Mouse (Mus musculus) retina, adult 2 months (tissue): Measurements from ENCODE around the gene Vps13c.

Source experiments
- DNase-seq: peaks from one replicate; pipeline ENCODE4 v3.0.0-alpha.2; 2012; ENCODE audit warnings: low read depth, low spot score

Gene Vps13c

GRCm38 (mm10) chr9:67883349-67883984, 43.3 kb downstream of the Vps13c start:
- no peak for DNase-seq

DNA sequence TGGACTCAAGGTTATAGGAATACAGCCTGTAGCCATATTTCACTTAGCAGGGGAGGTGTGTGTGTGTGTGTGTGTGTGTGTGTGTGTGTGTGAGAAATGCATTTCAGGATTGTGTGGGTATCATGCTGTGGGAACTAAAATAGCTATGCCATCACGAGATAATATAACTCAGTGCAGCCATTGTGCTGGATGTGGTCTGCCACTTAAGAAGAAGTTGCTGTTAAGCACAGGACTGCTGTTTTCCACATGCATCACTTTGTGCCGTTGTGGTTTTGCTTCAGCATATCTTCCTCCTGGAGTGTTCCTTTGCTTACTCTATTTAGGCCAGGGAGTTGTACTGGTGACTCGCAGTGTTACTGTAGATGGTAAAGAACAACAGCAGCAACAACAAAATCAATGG, 43.9 kb downstream of the Vps13c start:
- no peak for DNase-seq

DNA sequence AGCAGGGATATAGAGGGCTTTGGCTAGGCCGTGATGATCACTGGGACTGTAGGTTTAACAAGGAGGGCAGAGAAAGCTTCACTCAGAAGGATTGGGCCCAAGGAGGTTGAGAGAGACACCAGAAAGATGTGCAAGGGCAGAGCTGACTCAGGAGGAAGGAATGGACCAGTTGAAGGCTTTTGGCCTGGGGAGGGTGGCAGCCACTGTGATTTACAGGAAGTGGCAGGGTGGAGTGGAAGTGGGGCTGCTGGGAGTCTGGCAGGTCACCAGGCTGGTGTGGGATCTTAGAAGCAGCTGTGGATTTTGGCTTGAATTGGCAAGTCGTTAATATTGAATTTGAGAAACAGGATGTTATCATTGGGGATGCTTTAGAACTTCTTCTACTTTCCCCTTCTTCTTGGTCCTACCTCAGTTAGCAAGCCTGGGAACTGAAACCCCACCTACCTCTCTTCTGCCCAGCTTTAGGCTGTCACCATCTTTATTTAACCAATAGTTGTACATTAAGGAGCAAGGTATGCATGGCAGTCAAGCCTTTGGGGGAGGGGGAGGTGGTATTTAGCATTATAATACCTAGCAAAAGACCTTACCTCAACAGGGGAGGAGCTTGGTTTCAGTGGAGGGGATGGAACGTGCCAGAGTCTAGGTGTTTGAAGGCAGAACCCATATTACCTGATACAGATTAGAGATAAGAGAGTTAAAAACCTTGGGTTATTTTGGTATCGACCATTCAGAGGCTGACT, 47.0 kb downstream of the Vps13c start:
- no peak for DNase-seq

GRCm38 (mm10) chr9:67893474-67893873, 53.3 kb downstream of the Vps13c start:
- no peak for DNase-seq

DNA sequence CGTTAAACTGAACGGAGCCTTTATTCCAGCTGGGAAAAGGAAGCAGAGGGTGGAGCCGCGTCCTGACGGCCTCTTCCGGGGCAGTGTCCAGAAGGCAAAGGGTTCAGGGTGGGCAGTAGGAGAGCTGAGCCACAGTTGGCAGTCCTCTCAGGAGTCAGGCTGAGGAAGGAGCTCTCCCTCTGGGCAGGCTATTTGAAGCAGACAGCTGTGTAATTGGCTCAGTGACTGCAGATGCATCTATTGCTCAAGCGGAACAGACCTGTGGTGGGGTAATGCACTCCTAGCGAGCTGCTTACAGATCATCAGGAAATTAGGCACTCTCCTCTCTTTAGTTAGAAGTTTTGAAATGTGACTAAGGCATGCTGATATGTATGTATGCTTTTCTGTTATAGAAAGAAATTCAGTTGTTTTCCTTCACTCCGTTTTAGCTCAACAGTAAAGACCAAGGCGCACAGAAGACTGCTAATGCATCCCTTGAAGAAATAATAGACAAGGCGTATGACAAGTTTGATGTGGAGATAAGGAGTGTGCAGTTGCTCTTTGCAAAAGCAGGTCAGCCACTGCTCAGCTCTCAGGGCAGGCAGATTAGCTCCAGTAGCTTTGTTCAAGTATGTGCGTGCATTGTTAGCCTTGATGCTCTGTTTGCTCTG, 56.6 kb downstream of the Vps13c start:
- no peak for DNase-seq

- no peak for DNase-seq
Observed at GRCm38 (mm10) chr9:67900398-67900797, 60.2 kb downstream of the Vps13c start.

GRCm38 (mm10) chr9:67904355-67904754, 64.2 kb downstream of the Vps13c start:
- no peak for DNase-seq

- DNase-seq, result no peak
Observed at GRCm38 (mm10) chr9:67905541-67905940, 65.3 kb downstream of the Vps13c start.

- no peak for DNase-seq
Observed at GRCm38 (mm10) chr9:67914681-67915080, 74.5 kb downstream of the Vps13c start.

- no peak for DNase-seq
Observed at GRCm38 (mm10) chr9:67922350-67922749, 82.2 kb downstream of the Vps13c start.

DNA sequence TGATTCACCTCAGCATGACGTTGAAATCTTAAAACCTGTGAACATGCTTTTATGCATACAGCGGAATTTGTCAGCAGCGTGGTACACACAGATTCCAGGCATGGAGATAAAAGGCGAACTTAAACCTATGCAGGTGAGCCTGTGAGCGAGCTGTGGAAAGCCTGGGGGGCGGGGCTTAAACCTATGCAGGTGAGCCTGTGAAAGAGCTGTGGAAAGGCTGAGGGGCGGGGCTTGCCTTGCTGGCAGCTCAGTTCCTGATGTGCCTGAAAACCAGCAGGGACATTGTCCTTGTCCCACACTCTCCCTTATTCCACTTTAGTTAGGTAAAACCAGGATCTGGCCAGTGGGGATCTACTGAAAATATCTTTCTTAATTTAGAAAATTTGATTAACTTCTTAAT, 90.4 kb downstream of the Vps13c start:
- DNase-seq, result no peak

DNA sequence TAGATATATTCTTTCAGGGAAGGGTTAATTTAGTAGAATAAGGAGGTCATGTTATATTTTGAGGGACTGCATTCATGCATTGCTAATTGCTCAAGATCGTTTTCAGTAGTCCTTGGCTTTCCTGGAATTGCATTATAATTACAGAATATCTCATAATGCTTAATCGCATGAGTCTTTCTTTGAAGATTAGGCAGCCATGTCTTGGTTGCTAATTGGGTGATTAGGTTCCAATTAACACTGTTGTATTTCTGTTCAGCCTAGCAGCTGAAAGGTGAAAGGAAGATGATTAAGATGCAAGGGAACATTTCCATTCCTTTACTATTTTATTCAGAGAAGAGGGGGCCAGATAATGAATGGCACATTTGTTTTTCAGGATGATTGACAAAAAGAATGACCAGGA, 97.1 kb downstream of the Vps13c start:
- DNase-seq, result no peak

DNA sequence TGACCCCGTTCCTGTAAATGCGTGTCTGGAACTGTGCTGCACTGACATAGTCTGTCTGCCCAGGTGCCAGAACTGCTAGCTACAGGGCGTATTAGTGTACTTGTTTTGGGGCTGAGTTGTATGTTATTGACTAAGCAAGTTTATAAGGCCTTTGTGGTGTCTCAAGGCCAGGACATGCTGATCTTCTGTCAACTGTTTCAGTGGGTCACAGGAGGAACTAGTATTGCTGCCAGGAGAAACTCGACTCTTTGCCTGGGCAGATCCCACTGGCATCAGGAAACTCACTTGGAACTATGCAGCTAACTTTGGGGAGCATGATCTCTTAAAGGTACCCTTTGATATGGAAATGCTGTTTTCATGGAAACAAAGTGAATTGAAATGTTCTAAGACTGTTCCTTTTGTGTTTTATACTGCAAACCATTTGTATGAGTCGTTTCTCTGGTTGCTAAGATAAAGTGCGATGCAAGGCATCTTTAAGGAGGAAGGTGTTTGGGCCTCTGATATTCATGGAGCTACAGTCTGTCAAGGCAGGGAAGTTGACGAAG, 115.3 kb downstream of the Vps13c start:
- DNase-seq, result no peak

DNA sequence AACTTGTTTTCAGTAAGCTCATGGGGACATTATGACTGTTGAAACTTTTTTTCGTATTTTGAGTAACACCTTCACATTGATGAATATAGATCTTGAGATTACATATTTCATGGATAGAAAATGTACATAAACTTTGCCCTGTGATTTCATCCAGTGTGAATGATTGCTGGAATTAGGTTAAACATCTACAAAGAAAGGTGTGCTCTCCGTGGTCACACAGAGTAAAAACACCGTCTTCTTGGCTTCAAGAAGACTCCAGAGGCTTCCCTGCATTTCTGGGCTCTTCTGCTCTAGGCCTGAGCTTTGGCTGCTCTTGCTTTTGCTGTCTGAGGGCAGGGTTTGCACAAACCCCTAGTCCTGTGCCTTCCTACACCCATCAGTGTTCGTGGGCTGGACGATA, 121.8 kb downstream of the Vps13c start:
- DNase-seq, result no peak

GRCm38 (mm10) chr9:67965889-67966288, 125.7 kb downstream of the Vps13c start:
- no peak for DNase-seq

DNA sequence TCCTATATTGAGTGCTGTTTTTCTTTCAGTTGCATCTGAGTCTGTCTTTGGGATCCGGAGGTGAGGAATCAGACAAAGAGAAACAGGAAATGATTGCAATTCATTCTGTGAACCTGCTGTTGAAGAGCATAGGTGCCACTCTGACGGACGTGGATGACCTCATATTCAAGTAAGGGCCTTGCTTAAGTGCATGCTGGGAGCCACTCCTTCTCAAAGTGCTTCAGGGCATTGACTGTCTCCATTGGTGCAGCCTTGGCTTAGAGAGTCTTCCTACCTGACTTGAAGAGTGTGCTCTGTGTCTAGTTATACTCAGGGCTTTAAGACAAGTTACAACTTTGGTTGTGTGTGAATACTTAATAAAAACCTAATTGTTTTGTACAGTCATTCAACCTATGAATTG, 126.8 kb downstream of the Vps13c start:
- no peak for DNase-seq

DNA sequence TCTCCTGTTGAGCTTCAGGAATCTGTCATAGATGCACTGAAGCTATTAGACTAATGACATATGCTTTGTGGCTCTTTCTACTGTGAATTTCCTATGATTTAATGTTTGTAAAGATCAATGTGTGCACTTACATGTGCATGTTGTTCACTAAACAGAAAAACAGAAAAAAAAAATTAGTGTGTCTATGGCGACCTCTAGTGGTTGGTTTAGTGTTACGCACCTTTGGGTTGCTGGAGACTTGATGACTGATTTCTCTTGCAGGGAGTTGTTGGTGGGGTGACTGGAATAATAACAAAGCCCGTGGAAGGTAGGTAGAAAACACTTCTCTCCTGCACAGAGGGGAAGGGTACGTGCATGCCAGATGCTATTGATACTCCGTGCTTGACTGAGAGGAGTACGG, 133.3 kb downstream of the Vps13c start:
- DNase-seq, result peak; percentile 33

DNA sequence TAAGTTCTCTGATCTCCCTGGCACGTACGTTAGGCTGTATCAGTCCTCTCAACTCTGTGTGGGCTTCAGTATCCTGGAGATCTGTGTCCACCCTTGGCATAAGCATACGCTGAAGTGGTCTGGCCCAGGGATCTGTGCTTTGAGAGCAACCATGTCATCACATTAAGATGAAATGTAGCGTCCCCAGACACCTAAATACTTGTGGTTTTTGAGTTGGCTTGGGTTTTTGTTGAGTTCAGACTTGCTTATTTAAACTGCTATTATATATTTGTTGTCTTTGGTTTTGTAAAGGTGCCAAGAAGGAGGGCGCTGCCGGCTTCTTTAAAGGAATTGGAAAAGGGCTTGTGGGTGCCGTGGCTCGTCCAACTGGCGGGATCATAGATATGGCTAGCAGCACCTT, 135.3 kb downstream of the Vps13c start:
- DNase-seq, result no peak

- no peak for DNase-seq
Observed at GRCm38 (mm10) chr9:68006566-68006965, 166.4 kb downstream of the Vps13c start.

GRCm38 (mm10) chr9:68014991-68015396, 174.8 kb downstream of the Vps13c start:
- DNase-seq, result peak; percentile 54

DNA sequence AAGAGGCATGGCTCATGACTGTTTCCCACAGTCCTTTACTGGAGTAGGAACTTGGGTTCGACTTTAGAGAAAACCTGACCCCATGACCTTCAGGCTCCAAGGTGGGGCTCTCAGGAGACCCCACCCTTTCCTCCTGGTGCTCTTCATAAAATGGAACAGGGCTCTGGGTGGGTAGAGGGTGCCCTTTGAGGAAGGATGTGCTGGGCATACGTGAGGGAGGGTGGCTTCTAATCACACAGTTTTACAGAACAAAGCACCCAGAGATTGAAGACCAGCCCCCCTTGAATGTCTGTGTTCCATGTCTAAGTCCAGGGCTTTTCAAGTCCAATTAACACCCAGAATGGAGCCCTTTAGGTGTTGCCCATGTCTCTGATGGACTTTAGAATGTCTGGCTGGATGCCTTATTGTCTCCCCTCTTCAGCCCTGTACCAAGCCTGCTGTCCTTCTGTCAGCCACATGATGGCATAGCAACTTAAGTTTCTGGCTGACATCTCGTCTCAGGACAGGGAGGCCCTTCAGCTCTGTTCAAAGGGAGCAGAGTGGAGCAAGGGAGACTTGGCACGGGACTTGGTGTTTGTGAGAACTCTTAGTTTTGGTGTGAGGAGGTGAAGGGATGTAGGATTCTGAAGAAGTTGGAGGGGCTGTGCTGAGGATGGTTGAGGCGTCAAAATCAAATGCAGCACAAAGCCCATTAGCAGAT, 176.2 kb downstream of the Vps13c start:
- peak; percentile 26 for DNase-seq

- DNase-seq, result no peak
Observed at GRCm38 (mm10) chr9:68020776-68021365, 180.7 kb downstream of the Vps13c start.
